Mouse (Mus musculus) myocyte (in vitro differentiated cells): Measurements from ENCODE around the gene Nectin1. TPM values are rescaled to one million over a fixed set of nuclear protein-coding genes. Genes with fewer than 3 reads are reported as not detected.

Experiments
- H3K27me3 ChIP-seq: one replicate; pipeline ENCODE4 v1.6.1; 2011; ENCODE audit not compliant: control insufficient read depth, insufficient read depth, insufficient read length
- H3K36me3 ChIP-seq: one replicate; pipeline ENCODE4 v1.6.1; 2011; ENCODE audit not compliant: control insufficient read depth, insufficient read depth
- H3K4me2 ChIP-seq: one replicate; pipeline ENCODE4 v1.6.1; 2011; ENCODE audit warnings: low read depth, control low read depth
- H3K4me3 ChIP-seq: one replicate; pipeline ENCODE4 v1.5.1; 2011; ENCODE audit warnings: mild to moderate bottlenecking, control low read depth, moderate library complexity
- H3K79me2 ChIP-seq: one replicate; pipeline ENCODE4 v1.6.1; 2011; ENCODE audit not compliant: control insufficient read depth, insufficient read depth
- H3ac ChIP-seq: one replicate; pipeline ENCODE4 v1.6.1; 2011; ENCODE audit not compliant: control insufficient read depth, insufficient read length
- CEBPB ChIP-seq: IDR thresholded peaks from 2 replicates; pipeline ENCODE4 v1.6.1; 2011; ENCODE audit warnings: mild to moderate bottlenecking, moderate library complexity; ENCODE audit not compliant: poor library complexity, insufficient read depth, severe bottlenecking
- E2F4 ChIP-seq: IDR thresholded peaks from one replicate; pipeline ENCODE4 v1.6.1; 2011; ENCODE audit warnings: mild to moderate bottlenecking, control low read depth, moderate library complexity; ENCODE audit not compliant: insufficient read depth
- MAX ChIP-seq: IDR thresholded peaks from one replicate; pipeline ENCODE4 v1.6.1; 2011; ENCODE audit warnings: low read depth, mild to moderate bottlenecking, control low read depth
- MYOD1 ChIP-seq, 3 experiments: IDR thresholded peaks; one replicate each; pipeline ENCODE4 v1.6.1; 2011; ENCODE audit warnings: control low read depth in 2 of 3, low read depth in 2 of 3, mild to moderate bottlenecking in 2 of 3, moderate library complexity in 1 of 3; ENCODE audit not compliant: insufficient read length in 2 of 3, control insufficient read depth in 1 of 3
- MYOG ChIP-seq, 3 experiments: IDR thresholded peaks; one replicate each; pipeline ENCODE4 v1.6.1; 2011; ENCODE audit warnings: control low read depth in 2 of 3, low read depth in 2 of 3, mild to moderate bottlenecking in 2 of 3; ENCODE audit not compliant: insufficient read length in 2 of 3, control insufficient read depth in 1 of 3, insufficient read depth in 1 of 3
- POLR2A ChIP-seq: IDR thresholded peaks from one replicate; pipeline ENCODE4 v1.6.1; 2011; ENCODE audit warnings: low read depth, mild to moderate bottlenecking, control low read depth, moderate library complexity; ENCODE audit not compliant: insufficient read length
- POLR2AphosphoS2 ChIP-seq: IDR thresholded peaks from one replicate; pipeline ENCODE4 v1.6.1; 2011; ENCODE audit warnings: low read depth, control low read depth; ENCODE audit not compliant: insufficient read length
- REST ChIP-seq: IDR thresholded peaks from one replicate; pipeline ENCODE4 v1.6.1; 2011; ENCODE audit warnings: mild to moderate bottlenecking, control low read depth, moderate library complexity; ENCODE audit not compliant: insufficient read depth, insufficient read length
- SRF ChIP-seq: IDR thresholded peaks from one replicate; pipeline ENCODE4 v1.6.1; 2011; ENCODE audit warnings: low read depth; ENCODE audit not compliant: control insufficient read depth, insufficient read length
- TCF12 ChIP-seq: IDR thresholded peaks from one replicate; pipeline ENCODE4 v1.6.1; 2011; ENCODE audit warnings: mild to moderate bottlenecking, control low read depth; ENCODE audit not compliant: poor library complexity, insufficient read depth, severe bottlenecking
- TCF3 ChIP-seq: IDR thresholded peaks from one replicate; pipeline ENCODE4 v1.6.1; 2011; ENCODE audit warnings: low read depth, control low read depth; ENCODE audit not compliant: insufficient read length
- USF1 ChIP-seq: IDR thresholded peaks from one replicate; pipeline ENCODE4 v1.6.1; 2011; ENCODE audit warnings: low read depth, mild to moderate bottlenecking, control low read depth, moderate library complexity
- polyA plus RNA-seq: library from polyadenylated mRNA; unstranded; fragments of >200 nt; fragmentation: generic; extraction: Trizol; gene quantifications from one replicate; pipeline ENCODE4 v1.2.1, GENCODE M21; 2012; ENCODE audit warnings: missing spikeins

Nectin1 gene
- polyA plus RNA-seq, 1 experiment = 2.2 TPM

- H3K79me2 ChIP-seq = no peaks in the 10 kb centered on the region
- no peak overlapping the region for H3K4me3 ChIP-seq
- H3K4me2 ChIP-seq = no peak overlapping the region
- H3ac ChIP-seq = no peak overlapping the region
- TF ChIP-seq E2F4 (no peak), USF1 (no peak), SRF (no peak), MYOD1 (IDR thresholded peaks at IDR 0.05; ENCODE audit: control insufficient read depth in 1 of 3, insufficient read length in 2 of 3, low read depth in 2 of 3) (no peak)
- no peaks in the 10 kb centered on the region for H3K27me3 ChIP-seq
- no peaks in the 10 kb centered on the region for H3K36me3 ChIP-seq
Measured at GRCm38 (mm10) chr9:43757972-43758965, 14.5 kb downstream of the Nectin1 start.

- Histone ChIP-seq H3K27me3 (no peaks in the 10 kb centered on the region), H3K4me3 (no peak overlapping the region), H3K4me2 (no peak overlapping the region), H3K36me3 (no peaks in the 10 kb centered on the region), H3K79me2 (no peaks in the 10 kb centered on the region), H3ac (no peak overlapping the region)
- TF ChIP-seq E2F4 = no peak
- no peak for TF ChIP-seq REST
- TF ChIP-seq POLR2AphosphoS2 = no peak
Measured at GRCm38 (mm10) chr9:43760078-43760477, 16.3 kb downstream of the Nectin1 start.

GRCm38 (mm10) chr9:43761181-43761820 is 17.5 kb downstream of the Nectin1 start:
- no peak overlapping the region for H3K4me2 ChIP-seq
- no peak for TF ChIP-seq SRF
- no peak for TF ChIP-seq TCF12
- TF ChIP-seq E2F4 = no peak
- no peak for TF ChIP-seq MYOD1 (IDR thresholded peaks at IDR 0.05; ENCODE audit: control insufficient read depth in 1 of 3, insufficient read length in 2 of 3, low read depth in 2 of 3)
- no peak for TF ChIP-seq MYOG (IDR thresholded peaks at IDR 0.05; ENCODE audit: control insufficient read depth in 1 of 3, insufficient read depth in 1 of 3, insufficient read length in 2 of 3, low read depth in 2 of 3)
- no peak for TF ChIP-seq MAX
- no peak for TF ChIP-seq CEBPB
- TF ChIP-seq POLR2AphosphoS2 = no peak
- TF ChIP-seq USF1 = no peak
- TF ChIP-seq POLR2A = no peak
- TF ChIP-seq TCF3 = no peak
- no peaks in the 10 kb centered on the region for H3K36me3 ChIP-seq
- H3K79me2 ChIP-seq = no peaks in the 10 kb centered on the region
- no peak overlapping the region for H3K4me3 ChIP-seq
- no peaks in the 10 kb centered on the region for H3K27me3 ChIP-seq
- no peak overlapping the region for H3ac ChIP-seq

- H3K4me3 ChIP-seq = no peak overlapping the region
- no peaks in the 10 kb centered on the region for H3K27me3 ChIP-seq
- TF ChIP-seq MYOG (IDR thresholded peaks at IDR 0.05; ENCODE audit: control insufficient read depth in 1 of 3, insufficient read depth in 1 of 3, insufficient read length in 2 of 3, low read depth in 2 of 3) = no peak
- TF ChIP-seq POLR2A = no peak
- no peaks in the 10 kb centered on the region for H3K36me3 ChIP-seq
- H3K4me2 ChIP-seq = no peak overlapping the region
- no peaks in the 10 kb centered on the region for H3K79me2 ChIP-seq
- H3ac ChIP-seq = no peak overlapping the region
Measured at GRCm38 (mm10) chr9:43761941-43762340, 18.2 kb downstream of the Nectin1 start.

DNA sequence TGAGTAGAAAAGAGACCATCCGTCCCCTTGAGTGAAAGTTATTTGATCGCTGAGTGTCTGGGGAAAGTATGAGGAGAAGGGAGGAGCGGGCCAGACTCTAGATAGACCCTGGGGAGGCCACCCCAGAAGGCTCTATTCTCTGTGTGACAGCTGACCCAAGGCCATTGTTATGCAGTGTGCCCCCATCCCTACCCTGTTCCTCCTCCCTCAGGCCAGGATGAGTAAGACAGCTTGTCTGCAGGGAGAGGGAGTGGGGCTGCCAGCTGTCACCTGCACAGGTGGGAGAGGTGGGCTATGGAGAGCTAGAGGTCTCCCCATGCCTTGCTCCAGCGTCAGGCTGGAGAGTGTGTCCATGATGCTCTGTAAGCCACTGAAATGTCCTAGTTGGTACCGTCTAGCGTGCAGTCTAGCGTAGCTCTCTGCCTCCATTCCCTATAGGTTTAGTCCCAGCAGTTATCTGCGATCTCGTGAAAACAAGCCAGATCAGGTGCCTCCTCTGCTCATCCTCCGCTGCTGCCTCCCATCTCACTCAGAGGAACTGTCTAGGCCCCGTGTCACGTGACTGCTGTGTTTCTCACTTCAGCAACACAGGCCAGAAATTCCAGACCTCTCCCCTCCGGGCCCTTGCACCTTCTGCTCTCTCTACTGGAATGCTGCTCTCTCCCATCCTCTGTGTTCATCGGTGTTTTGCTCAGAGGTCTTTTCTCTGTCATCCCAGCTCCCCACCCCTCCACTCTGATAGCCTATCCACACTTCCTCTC is 21.8 kb downstream of the Nectin1 start:
- H3ac ChIP-seq = no peak overlapping the region
- H3K4me2 ChIP-seq = no peak overlapping the region
- no peaks in the 10 kb centered on the region for H3K27me3 ChIP-seq
- no peaks in the 10 kb centered on the region for H3K36me3 ChIP-seq
- no peak for TF ChIP-seq SRF
- TF ChIP-seq USF1 = peak; percentile 7
- H3K79me2 ChIP-seq = no peaks in the 10 kb centered on the region
- H3K4me3 ChIP-seq = no peak overlapping the region
